Mouse (Mus musculus): Measurements from ENCODE around the gene Tenm2.

Tenm2 gene

GRCm38 (mm10) chr11:35979733-35980410 lies 1255.9 kb downstream of the Tenm2 start:
- DNase-seq (ENCODE audit: low read depth), result no peak

GRCm38 (mm10) chr11:35979266-35979732 lies 1256.5 kb downstream of the Tenm2 start:
- DNase-seq (ENCODE audit: low read depth), result no peak

DNA sequence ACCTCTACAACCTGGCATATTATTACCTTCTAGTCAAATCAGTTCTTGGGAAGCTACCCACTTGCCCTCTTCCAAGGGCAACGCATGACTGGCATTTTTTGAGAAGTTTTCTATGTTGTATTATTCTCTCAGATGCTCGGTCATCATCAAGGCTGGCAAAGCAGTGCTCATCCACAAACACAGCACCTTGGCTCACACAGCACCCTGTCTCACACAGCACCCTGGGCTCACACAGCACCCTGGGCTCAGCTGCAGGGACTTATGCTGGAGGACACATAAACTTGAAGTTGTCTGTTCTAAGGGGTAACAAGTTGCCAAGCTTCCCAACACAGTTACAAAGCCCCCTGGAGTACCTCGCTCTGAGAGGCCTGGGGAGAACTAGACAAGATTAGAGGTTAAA lies 1258.0 kb downstream of the Tenm2 start:
- no peak for DNase-seq (ENCODE audit: low read depth)

- DNase-seq (ENCODE audit: low read depth), result no peak
Observed at GRCm38 (mm10) chr11:35977096-35977495, 1258.7 kb downstream of the Tenm2 start.

- DNase-seq (ENCODE audit: low read depth), result no peak
Observed at GRCm38 (mm10) chr11:35976482-35976881, 1259.3 kb downstream of the Tenm2 start.

DNA sequence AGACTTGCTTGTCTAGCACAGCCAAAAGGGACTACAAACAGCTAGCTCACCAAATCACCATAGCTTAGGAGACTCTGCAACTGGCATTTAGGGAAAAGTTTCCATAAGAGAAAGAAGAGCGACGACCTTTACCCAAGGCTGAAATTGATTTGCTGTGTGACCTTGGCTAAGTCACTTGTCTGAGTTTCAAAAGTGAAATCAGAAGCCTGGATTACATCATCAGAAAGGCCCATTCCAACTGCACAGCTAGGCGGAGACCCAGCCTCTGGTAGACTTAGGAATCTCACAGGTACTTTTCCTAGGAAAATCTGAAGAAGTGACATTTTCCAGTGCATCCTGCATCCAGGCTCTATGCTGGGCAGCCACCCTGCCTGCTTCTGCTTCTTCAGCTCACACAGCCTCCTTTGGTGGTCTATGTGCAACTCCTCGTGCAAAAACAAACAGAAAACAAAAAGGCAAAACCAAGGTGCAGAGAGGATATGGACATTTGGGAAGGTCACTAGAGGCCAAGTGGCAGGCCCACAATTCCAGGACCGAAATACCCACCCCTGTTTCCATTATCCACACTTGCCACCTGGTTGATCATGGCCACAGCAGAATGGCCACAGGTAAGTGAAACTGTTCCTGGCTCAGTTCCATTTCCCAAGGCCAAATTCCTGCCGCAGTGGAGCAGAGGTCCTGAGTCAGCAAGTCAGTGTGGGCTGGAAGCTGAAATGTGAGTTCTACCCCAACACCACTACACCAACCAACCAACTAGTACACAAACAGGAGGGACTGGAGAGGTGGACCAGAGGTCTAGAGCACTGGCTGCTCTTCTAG lies 1260.9 kb downstream of the Tenm2 start:
- DNase-seq (ENCODE audit: low read depth), result no peak

DNA sequence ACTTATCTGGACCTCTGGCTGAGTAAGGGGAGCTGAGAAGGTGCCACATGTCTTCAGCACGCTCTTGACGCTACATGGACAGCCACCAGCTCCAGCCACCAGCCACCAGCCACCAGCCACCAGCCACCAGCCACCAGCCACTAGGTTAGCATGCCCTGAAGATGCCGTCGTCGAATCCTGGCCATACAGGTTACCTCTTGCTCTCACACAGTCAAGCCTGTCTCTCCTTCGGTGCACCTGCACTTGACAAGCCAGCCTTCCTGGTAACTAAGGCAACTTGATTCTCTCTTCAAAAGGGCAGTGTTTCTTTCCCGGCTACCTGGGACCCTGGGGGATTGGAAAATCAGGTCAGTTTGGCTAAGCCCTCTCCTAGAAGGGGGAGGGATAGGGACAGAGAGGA lies 1262.6 kb downstream of the Tenm2 start:
- no peak for DNase-seq (ENCODE audit: low read depth)

DNA sequence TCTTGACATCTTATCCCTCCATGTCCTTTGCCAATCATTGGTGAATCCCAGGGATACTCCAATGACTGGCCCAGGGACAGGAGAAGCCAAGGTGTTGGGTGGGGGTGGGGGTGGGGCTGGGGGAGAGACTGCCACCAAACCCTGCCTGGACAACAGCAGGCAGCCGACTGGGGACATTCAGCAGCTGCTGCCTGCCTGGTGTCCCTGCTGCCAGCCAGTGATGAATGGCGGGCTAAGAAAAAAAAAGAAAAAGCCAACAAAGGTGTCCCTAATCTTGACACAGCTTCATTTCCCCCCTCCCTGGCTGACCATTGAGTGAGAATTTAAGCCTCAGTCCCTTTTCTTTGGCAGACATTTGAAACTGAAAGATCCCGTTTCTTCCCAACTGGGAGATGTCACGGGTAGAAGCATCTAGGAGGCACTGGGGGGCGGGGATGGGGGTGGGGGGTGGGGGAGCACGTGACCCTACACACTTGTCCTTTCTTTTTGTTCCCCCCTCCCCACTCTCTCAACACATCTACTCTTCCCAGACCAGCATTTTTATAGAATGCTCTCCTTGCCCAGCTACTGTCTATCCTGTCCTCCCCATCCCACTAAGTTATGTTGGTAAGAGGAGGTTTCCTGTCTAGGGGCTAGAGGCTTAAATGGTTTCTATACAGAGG lies 1263.4 kb downstream of the Tenm2 start:
- DNase-seq (ENCODE audit: low read depth), result no peak

DNA sequence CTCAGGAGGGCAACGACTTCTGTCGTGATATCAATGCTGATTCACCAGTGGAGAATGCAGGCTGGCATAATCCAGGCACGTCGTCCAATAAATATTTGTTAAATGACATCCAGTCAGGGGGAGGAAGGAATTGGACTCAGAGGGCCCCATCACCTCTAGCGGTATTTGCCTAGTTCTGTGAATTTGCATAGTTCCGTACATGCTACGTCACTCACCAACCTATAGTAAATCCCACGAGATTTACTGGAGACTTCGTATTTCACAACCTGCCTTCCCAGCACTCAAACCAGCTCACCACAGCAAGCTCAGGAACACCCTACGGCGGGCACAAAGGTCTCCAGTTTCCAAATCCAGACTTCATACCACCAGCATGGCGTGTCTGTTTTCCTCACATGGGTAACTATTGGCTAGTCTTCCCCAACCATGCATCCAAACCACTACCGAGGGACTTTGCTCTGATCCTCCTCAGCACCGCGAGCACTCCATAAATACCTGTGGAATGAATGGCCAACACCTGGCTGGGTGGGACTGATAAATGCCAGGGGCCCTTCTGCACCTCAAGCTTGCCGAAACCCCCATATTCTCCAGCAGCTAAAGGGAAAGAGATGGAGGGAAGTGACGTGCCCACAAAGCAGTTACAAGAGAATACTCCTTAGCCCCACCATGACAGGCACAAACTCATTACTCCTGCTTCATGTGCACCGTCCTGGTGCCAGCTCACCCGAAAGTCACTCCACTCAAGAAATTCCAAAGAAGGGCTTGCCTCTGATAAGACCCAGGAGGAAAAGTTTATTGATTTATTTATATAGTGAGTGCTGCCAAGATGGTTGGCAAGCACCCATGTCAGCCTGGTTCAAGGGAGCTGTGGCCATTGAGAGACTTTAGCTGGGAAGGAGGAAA lies 1264.7 kb downstream of the Tenm2 start:
- no peak for DNase-seq (ENCODE audit: low read depth)

GRCm38 (mm10) chr11:35968291-35968690 lies 1267.5 kb downstream of the Tenm2 start:
- no peak for DNase-seq (ENCODE audit: low read depth)

DNA sequence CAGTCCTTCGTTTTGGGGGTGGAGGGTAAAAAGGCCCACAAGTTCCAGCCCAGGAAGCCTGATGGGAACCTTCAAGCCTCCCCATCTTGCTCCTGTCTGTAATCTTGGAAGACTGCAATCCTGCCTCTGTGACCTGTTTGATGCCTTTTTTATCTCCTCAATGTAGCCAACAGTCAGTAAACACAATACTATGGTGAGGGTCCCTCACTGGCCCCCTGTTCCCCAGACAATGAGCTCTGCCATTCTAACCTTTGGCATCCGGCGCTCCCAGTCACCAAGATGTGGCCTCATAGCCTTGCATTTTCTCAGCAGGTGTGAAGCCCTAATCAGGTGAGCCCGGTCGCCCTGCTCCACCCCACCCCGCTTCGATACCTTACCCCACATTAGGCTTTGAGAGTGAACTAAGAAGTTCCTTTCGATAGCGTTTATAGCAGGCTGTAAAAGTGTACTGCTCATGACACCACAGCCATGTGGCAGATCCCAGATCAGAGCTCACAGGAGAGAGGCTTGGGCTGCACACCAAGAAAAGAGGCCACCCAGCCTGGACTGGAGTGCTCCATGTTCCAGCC lies 1271.7 kb downstream of the Tenm2 start:
- no peak for DNase-seq (ENCODE audit: low read depth)

DNA sequence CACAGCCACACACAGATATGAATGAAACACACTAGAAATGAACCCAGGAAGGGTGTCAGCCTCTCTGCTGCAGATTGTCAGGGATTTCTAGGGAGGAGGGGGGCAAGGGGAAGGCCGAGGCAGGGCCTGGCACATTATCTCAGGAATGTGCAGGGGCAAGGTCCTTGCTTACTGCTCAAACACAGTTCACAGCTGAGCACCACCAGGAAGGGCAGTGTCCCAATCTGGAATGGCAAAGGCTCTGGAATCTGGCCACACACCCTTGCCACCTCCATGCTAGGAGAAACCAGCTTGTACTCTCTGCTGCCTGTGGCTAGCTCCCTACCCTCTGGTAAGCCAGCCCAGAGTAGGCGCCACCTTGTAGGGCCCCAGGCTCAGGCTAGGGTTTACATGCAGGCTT lies 1272.2 kb downstream of the Tenm2 start:
- DNase-seq (ENCODE audit: low read depth), result no peak

- no peak for DNase-seq (ENCODE audit: low read depth)
Observed at GRCm38 (mm10) chr11:35962431-35962830, 1273.3 kb downstream of the Tenm2 start.

GRCm38 (mm10) chr11:35959270-35959669 lies 1276.5 kb downstream of the Tenm2 start:
- no peak for DNase-seq (ENCODE audit: low read depth)
